Mouse (Mus musculus) spleen, adult 18-20 months (tissue): Measurements from ENCODE around the gene P3h4.

Experiments
- DNase-seq, 2 experiments: peaks; one replicate each; pipeline ENCODE4 v3.0.0; 2022; ENCODE audit warnings: mixed read lengths in 2 of 2

The P3h4 gene

DNA sequence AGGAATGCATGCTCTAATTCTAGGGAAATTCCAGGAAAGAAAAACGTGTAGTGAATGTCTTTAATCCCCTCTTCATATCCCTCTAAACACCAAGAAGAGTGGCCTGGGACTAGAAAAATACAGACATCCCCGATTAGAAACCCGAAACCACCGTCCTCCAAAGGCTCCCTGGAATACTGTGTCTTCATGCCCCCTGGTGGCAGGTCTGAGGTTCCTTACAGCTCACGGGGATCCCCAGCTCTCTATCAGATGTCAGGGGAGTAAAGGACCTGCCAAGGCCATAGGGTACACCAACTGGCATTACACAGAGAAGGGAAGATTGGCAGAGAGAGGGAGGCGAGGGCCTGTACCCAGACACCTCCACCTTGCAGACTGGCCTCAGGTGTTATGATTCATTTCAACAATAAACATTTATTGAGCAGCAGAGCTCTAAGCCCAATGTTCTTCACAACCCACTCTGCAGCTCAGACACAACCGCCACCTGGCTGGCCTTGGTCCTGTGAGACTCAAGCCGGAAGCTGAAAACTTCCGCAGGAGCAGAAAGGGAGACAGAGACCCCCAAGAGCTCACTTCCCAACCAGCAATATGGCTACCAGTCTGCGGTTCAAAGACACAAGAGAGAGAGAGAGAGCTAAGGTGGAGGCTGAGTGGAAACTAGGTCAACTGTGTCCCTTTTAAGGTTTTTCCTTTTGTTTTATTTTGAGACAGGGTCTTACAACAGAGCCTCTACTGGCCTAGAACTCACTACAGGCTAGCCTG lies 6.4 kb downstream of the P3h4 start:
- peak in 1 of 2 experiments; percentile 59 for DNase-seq

DNA sequence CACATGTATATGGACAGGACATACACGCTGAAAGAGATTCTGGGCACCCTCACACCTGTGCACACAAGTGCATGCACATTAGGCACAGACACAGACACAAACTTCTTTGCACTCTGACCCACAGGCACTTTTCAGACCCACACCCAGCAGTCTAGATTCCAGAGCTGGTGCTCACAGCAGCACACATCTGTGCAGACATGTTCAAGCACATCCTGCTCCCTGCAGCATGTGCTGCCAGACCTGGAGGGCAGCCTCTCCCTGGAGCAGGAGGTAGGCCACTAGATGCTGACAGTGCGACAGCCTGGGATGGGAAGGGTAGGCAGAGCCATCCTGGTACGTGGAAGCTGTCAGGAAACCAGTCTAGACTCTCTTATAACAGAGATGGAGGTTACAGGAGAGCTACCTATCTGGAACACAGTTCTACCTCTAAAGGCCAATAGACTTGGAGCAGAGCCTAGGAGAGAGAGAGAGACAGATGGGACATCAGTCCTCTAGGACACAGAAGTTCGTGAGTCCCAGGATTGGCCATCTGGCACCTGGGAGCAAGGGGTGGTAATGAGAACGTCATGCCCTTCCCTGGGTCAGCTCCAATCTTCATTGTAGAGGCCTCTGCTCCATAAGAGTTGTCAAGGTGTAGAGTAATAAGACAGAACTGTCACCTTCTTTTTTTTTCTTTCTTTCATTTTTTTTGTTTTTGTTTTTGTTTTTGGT lies 7.5 kb downstream of the P3h4 start:
- DNase-seq: no peak

DNA sequence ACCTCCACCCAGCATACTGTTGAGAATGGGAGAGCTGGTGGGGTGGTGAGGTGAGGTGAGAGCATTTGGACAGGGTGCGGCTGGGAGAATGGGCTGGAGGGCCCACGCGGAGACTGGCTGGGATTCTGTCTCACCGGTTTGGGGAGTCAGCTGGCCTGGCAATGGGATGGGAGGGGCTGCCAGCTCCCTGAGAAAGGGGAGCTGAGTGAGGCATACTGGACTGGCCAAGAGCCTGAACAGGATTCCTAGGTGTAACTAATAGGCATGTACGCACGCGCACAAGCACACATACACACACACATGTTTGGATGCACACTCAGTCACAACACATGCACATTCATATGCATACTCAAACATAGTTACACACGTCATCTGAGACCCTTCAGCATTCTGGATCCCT lies 8.4 kb downstream of the P3h4 start:
- DNase-seq: no peak

DNA sequence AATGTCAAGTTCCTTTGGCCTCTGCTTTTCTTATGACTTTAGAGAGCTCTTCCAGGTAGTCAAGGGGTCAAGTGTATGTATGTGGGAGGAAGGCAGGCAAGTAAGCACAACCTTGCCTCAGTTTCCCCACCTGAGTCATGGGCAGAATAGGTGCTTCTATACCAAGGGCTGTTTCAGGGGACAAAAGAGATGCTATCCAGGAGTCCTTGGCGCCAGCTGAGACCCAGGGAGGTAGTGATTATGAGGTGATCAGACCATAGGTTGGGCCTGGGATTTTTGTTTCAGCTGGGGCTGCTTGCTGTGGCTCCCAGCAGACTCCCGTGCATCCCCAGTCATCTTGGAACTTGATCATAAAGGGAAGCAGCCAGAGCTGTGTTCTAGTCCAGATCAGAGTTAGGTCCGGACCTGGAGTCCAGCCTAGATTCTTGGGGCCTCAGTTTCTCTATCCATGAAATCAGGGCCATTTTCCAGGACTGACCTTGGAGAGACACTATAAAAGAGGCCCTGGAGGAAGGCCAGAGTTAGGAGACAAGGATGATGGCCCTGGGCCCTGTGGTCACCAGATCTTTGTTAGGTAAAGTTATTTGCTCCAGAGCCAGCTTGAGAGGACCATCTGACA lies 10.1 kb downstream of the P3h4 start:
- DNase-seq: no peak

DNA sequence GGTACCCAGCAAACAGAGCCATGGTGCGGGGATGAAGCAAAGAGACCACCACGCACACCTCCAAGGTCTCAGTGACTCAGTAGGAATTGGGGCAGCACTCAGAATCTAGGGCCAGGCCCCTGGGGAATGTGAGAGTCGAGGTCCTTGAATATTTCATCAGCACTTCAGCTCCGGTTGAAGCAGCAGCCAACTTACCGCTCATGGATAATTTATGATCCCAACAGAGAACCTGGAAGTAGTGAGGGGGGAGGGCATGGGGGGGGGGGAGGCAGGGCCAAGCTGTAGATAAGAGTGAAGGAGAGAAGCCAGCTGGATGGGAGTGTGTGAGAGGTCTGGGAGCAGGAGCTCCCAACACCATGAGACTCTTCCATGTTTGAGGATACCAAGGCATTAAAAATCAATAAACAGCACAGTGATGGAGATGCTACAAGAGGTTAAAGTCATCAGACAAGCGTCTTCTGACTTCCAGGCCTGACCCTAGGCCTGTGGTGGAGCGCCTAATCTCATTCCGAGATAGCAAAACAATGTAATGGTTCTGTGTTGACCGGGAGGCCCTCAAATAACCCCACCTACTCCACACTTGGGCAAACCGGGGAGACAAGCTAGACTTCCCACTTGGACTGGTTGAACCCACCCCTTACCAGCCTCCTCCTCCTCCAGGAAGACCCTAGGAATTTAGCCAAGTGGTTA lies 11.0 kb downstream of the P3h4 start:
- no peak for DNase-seq

DNA sequence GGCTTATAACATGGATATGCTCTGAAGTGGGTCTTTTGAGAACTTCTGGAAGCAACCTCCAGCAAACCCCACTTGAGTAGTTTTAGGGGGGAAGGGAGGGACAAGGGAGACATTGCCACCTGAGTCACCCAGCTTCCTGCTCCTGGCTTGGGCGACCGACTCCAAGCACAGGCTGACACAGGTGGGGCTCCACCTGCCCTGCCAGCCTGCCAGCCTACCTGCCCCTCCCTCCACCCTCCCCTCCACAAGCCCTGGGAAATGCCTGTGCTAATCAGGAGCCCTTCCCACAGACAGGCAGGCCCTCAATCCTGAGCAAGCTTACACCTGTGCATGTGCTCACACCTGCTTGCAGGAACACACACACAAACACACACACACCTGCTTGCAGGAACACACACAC lies 12.0 kb downstream of the P3h4 start:
- DNase-seq: no peak

DNA sequence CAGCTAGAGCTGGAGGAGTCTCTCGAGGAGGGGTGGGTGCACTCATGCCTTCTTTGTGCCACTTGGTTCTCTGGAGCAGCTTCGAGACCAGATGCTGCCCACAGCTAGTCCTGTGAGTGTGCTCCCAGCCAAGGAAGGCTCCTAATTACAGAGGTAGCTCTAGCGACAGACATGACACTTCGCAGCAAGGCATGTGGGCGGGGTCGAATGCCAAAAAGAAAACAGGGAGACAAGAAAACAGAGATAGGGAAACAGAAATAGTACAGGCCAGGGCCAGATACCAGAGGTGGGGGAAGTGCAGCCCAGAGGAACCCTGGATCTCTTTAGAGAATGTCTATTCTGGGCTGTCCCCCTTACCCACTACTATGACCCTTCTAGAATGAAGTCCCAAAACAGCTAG lies 12.4 kb downstream of the P3h4 start:
- DNase-seq: no peak

GRCm38 (mm10) chr11:100400842-100401241 lies 13.8 kb downstream of the P3h4 start:
- DNase-seq: no peak

- no peak for DNase-seq
Measured at GRCm38 (mm10) chr11:100399727-100400538, 14.7 kb downstream of the P3h4 start.

- no peak for DNase-seq
Measured at GRCm38 (mm10) chr11:100399320-100399719, 15.3 kb downstream of the P3h4 start.

DNA sequence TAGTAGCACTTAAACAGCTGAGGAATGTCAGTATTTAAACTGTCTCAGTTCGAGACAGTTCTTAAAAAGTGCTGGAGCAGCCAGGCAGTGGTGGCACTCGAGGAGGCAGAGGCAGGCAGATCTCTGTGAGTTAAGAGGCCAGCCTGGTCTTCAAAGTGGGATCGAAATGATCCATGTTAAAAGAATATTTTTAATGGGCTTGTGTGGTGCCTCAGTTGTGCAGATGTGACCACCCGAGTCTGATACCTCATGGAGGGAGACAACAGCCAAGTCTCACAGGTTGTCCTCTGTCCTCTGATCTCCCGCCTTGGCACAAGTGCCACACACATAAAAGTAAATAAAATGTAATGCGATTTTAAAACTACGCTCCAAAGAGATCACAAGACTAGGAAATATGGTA lies 16.1 kb downstream of the P3h4 start:
- no peak for DNase-seq

- peak; percentile 96 for DNase-seq
Measured at GRCm38 (mm10) chr11:100397600-100398389, 16.8 kb downstream of the P3h4 start, which contains the start of gene Jup. Jup (minus strand) TSS chr11:100397763.

- peak in 1 of 2 experiments; percentile 27 for DNase-seq
Measured at GRCm38 (mm10) chr11:100396886-100397599, 17.6 kb downstream of the P3h4 start.

- no peak for DNase-seq
Measured at GRCm38 (mm10) chr11:100395861-100396631, 18.6 kb downstream of the P3h4 start.

GRCm38 (mm10) chr11:100395200-100395599 lies 19.4 kb downstream of the P3h4 start:
- DNase-seq: no peak

DNA sequence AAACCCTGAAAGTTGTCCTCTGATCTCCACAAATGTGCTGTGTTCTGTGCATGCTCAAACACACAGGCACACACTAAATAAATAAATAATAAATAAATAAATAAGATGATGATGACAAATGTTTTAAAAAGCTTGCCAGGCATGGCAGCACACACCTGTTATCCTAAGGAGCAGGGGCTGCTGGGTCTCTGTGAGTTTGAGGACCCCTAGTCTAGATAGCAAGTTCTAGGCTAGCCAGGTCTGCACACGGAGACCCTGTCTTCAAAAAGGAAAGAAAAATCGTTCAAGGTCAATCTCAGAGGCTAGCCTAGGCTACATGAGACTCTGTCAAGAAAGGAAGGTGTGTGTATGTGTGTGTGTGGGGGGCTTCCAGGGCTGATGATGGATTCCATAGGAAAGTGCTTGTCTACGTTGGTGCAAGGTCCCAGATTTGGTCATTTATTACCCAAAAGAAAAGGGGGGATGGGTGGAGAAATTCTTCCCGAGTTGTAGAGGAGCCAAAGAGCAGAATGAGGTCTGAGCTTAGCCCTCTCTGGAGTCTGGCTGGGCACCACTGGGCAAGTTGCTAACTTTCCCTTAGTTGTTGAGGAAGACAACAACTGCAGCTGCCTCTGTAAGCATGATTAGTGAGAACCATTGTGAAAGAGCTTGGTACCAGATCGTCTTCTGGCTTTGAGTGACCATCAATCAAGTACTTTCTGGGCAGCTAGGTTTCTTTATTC lies 20.1 kb downstream of the P3h4 start:
- DNase-seq: no peak

DNA sequence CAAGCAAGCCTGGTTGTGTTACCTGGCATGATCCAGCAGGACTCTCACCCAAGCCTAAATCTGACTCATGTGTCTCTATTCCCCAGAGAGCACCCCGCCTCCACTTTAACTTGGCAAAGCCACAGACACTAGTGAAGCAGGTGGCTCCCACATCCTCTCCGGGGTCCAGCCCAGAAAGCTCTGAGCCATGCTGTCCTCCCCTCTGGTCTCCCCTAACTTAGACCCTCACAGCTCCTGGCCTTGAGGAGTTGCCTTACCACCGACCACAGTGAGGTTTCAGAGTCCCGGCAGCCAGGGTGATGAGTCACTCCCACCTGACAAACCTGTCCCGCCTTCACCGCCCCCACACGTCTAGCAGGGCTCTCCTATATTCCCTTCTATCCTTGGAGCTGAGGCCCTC lies 20.9 kb downstream of the P3h4 start:
- no peak for DNase-seq

DNA sequence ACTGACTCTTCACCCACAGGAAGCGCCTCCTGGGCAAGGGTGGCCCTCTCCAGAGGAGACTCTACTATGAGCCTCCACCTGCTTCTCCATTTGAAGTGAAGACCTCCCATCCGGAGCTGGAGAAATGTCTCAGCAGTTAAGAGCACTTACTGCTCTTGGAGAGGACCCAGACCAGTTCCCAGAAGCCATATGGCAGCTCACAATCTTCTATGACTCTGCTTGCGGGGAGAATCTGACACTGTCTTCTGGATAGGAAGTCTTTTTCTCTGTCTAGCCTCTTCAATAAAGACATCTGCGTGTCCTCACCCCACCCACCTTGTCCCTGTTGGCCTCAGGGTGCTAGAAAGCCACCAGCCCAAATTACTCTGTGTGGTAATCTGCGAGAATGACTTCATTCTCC lies 21.7 kb downstream of the P3h4 start:
- no peak for DNase-seq

DNA sequence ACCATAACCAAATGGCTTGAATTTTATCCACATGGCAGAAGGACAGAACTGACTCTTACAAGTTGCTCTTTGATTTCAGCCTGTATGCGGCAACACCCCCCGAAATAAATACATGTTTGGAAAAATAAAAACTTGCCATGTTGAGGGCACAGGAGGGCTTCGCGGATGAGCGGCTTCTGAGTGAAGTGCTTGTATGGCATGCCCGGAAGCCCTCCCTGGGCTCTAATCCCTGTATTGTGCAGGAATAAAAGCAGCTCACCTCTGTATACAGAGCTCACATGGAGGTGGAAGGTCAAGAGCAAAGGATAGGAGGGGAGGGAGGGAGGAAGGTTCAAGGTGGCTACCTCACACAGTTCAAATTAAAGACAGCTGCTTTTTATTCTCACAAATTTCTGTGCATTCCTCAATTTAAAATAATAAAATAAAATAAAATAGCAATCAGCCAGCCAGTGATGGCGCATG lies 22.7 kb downstream of the P3h4 start:
- no peak for DNase-seq
